Mouse (Mus musculus) layer of hippocampus, adult 2 months (tissue): ENCODE measurements around the gene Ubr4. TPM values are rescaled to one million over a fixed set of nuclear protein-coding genes. Genes with fewer than 3 reads are reported as not detected.

ENCODE experiments used
- DNase-seq, 2 experiments: peaks; one replicate each; pipeline ENCODE4 v3.0.0; 2022; ENCODE audit warnings: low spot score in 2 of 2
- H3K27ac ChIP-seq: fragments of 200-600 bp; 2 replicates; pipeline ENCODE4 v1.8.1; 2022
- H3K4me3 ChIP-seq: fragments of 200-600 bp; 2 replicates; pipeline ENCODE4 v1.8.1; 2022; ENCODE audit warnings: mild to moderate bottlenecking
- CTCF ChIP-seq: fragments of 200-600 bp; conservative IDR thresholded peaks from 2 replicates; pipeline ENCODE4 v1.8.1; 2022; ENCODE audit warnings: antibody characterized with exemption, mild to moderate bottlenecking, moderate library complexity
- long read RNA-seq, 2 experiments: library from polyadenylated mRNA; stranded (forward); transcript quantifications; one replicate each; pipeline ENCODE4 v2.0.0; 2021; ENCODE audit warnings: borderline mapping rate in 2 of 2
- total RNA-seq, 2 experiments: library from RNA; stranded (reverse); gene quantifications; 2 replicates each; pipeline ENCODE4 v1.2.3; 2021

Ubr4 gene
- total RNA-seq = 100 to 1,000 TPM; 171 to 176 TPM
- long read RNA-seq, experiment 1, partial matches to known transcripts = 20 of 28 reads
- long read RNA-seq, experiment 1, other reads (novel, unspliced or antisense) = 8 of 28 reads
- long read RNA-seq, experiment 2, partial matches to known transcripts = 25 of 33 reads
- long read RNA-seq, experiment 2, other reads (novel, unspliced or antisense) = 8 of 33 reads

GRCm38 (mm10) chr4:139351931-139352711 lies at the start of gene Ubr4, which contains the start of the genes Mrto4 and Emc1:
Gene Ubr4, plus strand, starts transcription at chr4:139352609.
Gene Mrto4, minus strand, starts transcription at chr4:139352576.
Gene Emc1, plus strand, starts transcription at chr4:139352587.
- Histone ChIP-seq H3K4me3 (peak within 1 kb of the TSS; percentile 81), H3K27ac (peak within 1 kb of the TSS; percentile 99)
- DNase-seq = peak; percentile 78 to 82
- TF ChIP-seq CTCF = no peak

DNA sequence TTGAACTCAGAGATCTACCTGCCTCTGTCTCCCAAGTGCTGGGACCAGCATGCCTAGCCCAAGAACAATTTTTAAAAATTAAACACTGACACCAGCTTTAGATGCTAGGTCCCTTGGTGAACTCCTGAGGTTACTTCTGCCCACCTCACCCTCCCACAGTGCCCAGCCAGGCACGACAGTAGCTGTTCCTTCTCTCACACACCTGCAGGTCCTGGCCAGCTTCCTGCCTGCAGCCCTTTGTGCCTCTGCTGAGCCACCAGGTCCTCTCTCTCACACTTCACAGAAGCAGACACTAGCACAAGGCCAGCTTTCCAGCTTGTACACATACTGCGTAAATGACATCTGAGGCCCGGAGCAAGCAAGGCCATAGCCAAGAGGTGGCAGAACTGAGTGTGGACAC lies 46.9 kb upstream of the Ubr4 start:
- H3K4me3 ChIP-seq = no peak overlapping the region
- no peak for DNase-seq
- no peak for TF ChIP-seq CTCF
- no peak overlapping the region for H3K27ac ChIP-seq

- no peak for TF ChIP-seq CTCF
- DNase-seq = no peak
- Histone ChIP-seq H3K4me3 (no peak overlapping the region), H3K27ac (no peak overlapping the region)
These were observed 44.5 kb upstream of the Ubr4 start for GRCm38 (mm10) chr4:139307916-139308315.

DNA sequence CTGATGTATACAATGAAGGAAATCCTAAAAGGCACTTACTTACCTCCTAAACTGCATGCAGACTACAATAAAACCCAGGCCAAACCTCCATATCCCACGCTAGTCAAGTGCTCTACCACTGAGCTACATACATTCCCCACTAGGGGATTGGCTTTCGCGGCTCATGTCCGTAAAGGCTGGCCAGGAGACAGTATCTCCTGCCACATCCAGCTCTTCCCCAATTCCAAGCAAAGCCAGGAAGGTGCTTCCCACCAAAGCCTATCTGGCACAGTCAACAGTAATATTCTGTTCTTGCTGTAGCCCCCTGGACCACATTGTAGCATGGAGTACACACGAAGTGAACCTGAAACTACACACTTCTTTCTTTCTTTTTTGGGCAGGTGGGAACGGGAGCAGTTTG lies 42.8 kb upstream of the Ubr4 start:
- TF ChIP-seq CTCF = peak; percentile 61
- peak overlapping the region; percentile 92; the same call in 1 of the 2 replicates for H3K27ac ChIP-seq
- no peak for DNase-seq

DNA sequence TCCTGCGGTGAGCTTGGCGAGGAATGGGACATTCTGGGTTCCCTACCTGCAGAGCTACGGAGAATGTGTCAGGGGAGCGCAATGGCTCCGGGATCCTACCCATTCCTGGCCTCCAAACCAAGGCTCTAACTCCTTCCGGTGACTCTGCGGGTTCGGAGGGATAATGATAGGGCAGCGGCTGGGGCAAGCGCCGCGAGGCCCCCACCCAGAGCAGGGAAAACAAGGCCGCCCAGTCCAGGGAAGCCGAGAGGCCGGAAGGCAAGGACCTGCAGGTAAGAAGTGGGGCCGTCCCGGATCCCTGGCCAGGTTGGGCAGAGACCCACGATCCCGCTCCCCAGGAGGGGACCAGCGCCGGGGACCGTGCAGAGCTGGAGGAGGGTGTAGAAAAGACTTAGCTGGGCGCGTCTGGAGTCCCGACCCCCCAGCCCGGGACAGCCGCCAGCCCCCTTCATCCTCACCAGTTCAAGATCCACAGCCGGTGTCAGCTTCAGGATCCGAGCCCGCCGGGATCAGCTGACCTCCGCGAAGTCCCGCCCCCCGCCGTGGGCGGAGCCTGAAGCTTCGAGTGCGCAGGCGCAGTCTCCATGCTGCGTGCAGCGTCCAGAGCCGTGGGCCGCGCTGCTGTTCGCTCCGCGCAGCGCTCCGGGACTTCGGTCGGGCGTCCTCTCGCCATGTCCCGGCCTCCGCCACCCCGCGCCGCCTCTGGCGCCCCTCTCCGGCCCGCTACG lies 42.1 kb upstream of the Ubr4 start, which contains the start of the genes Pqlc2 and Akr7a5:
Gene Pqlc2, minus strand, starts transcription at position 538 of the 728 bp plus-strand sequence.
Gene Akr7a5, plus strand, starts transcription at position 574 of the 728 bp plus-strand sequence.
- peak; percentile 8; the same call in 1 of the 2 replicates for TF ChIP-seq CTCF
- peak within 1 kb of the TSS; percentile 92 for H3K27ac ChIP-seq
- peak; percentile 96 to 99 for DNase-seq
- peak within 1 kb of the TSS; percentile 93 for H3K4me3 ChIP-seq

More for the DNA sequence above, 42.8 kb upstream of the Ubr4 start:
- peak overlapping the region; percentile 93 for H3K4me3 ChIP-seq

GRCm38 (mm10) chr4:139310899-139311701 lies 41.3 kb upstream of the Ubr4 start:
- H3K27ac ChIP-seq = peak overlapping the region; percentile 92
- no peak for DNase-seq

DNA sequence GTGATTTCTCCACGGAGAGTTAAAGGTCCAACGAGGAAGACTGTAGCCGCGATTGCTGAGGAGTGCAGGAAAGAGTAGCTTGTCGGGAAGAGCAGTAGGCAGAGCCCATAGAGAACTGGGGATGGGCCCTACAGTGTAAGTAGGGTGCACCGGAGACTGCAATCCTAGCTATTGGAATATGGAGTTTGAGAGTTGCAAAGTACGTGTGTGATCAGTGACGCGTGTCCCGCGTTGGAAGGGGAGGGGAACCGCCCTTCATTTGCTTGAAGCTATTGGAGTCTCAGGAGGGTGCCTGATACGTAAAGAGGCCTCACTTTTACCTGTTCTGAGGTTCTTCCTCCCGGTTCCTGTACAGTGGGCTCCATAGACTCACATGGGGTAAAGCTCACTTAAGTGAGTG lies 40.7 kb upstream of the Ubr4 start:
- peak overlapping the region; percentile 93 for H3K4me3 ChIP-seq
- no peak for TF ChIP-seq CTCF
- no peak for DNase-seq
- H3K27ac ChIP-seq = no peak overlapping the region

More at GRCm38 (mm10) chr4:139310899-139311701, 41.3 kb upstream of the Ubr4 start:
- no peak for TF ChIP-seq CTCF
- H3K4me3 ChIP-seq = peak overlapping the region; percentile 93

DNA sequence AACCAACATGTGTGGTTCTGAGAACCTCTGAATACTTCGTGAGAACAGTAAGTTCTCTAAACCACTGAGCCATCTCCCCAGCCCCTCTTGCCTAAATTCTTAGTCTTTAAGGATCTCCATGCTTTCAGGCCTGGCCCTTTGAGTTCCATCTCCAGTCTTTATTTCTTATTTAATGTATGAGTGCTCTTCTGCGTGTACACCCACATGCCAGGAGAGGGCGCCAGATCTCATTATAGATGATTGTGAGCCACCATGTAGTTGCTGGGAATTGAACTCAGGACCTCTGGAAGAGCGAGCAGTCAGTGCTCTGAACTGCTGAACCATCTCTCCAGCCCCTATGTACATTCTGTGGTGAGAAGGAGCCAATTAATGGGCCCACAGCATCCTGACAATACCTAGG lies 39.8 kb upstream of the Ubr4 start:
- Histone ChIP-seq H3K4me3 (no peak overlapping the region), H3K27ac (no peak overlapping the region)
- TF ChIP-seq CTCF = peak; percentile 76
- no peak for DNase-seq

DNA sequence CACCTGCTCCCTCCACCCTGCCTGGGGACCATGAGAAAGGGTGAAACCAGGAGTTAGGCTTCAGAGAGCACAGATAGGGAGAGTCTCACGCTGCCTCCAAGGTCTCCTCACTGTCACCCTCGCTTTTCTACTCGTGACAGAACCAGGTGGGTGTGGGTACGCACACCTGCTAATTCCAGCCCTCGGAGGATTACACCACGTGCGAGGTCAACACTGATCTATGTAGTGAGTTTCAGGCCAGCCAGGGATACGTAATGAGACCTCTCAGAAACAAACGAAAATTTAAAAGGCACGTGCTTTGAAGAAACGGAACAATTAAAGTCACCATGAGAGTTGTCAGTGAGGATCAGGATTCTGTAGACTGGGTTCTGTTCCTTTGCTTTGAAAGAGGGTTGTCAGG lies 34.0 kb upstream of the Ubr4 start:
- no peak overlapping the region for H3K4me3 ChIP-seq
- no peak for DNase-seq
- no peak overlapping the region for H3K27ac ChIP-seq
- TF ChIP-seq CTCF = no peak

DNA sequence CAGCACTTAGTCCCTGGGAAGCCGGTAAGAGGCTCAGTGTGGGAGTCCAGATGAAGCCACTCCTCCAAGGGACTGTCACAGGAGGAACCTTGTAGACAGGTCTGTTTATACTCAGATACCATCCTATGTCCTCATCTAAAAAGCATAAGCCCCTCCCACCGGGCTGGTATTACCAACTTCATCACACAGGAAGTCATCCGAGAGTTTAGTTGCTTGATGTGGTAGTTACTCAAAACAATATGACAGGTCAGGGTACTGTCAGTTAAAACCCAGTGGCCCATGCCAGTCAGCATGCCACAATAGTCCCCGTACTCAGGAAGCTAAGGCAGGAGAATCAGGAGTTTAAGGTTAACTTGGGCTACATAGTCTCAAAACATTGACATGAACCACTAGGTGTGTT lies 32.7 kb upstream of the Ubr4 start:
- DNase-seq = no peak
- H3K27ac ChIP-seq = no peak overlapping the region
- H3K4me3 ChIP-seq = no peak overlapping the region
- no peak for TF ChIP-seq CTCF

DNA sequence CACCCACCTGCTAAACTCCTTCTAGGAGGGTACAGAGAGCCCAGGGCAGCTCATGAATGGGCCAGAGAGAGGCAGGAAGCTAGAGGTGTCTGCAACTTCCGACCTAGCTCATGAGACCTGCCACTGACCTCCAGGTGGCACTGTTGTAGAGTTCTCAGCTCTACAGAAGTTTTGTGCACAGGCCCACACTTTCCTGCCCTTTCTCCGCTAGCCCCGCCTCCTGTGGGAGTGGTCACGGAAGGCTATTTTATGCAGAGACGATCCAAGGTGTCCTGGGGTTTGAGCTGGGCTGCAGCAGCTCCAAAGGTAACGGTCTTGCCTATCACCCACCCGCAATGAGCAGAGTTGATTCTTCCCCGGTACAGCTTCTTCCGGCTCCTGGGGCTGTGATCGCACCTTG lies 21.8 kb upstream of the Ubr4 start:
- peak; percentile 72 for TF ChIP-seq CTCF
- H3K4me3 ChIP-seq = no peak overlapping the region
- H3K27ac ChIP-seq = no peak overlapping the region
- DNase-seq = peak; percentile 24 to 38

- TF ChIP-seq CTCF = no peak
These were observed 17.6 kb upstream of the Ubr4 start for GRCm38 (mm10) chr4:139334631-139335295.

More at GRCm38 (mm10) chr4:139334631-139335295, 17.6 kb upstream of the Ubr4 start:
- no peak overlapping the region for H3K27ac ChIP-seq
- DNase-seq = no peak
- H3K4me3 ChIP-seq = no peak overlapping the region
